In genomic region chr19:31564329-31564728, GRCm38 (mm10) we compare ENCODE assay signal across 25 mouse cellular contexts.
DNase-seq lines count a peak whose midpoint lies in the region; ATAC-seq and TF ChIP-seq lines count a peak whose summit lies in the region.
"Had no signal": no experiment of that assay in that cellular context is flagged by ENCODE, and none has a peak within 500 bp of the region (broad histone marks: within the 10 kb centered on the region; RNA-seq: fewer than 3 reads in every experiment).

No protein-coding gene starts in this region.

- 62% methylated on average over 4 of the region's 4 CpGs for WGBS in olfactory bulb, adult 2 months

- peak overlapping the region; percentile 25; the same call in 1 of the 2 replicates for H3K27ac ChIP-seq in olfactory bulb, adult 2 months (ENCODE audit: insufficient read depth, low read depth, low read length)
- H3K27ac ChIP-seq: embryonic facial prominence, embryonic 13.5 days; heart, embryonic 15.5 days; hindbrain, embryonic 13.5 days; kidney, postnatal 0 days; liver, embryonic 13.5 days; midbrain, embryonic 13.5 days had no signal

- TF ChIP-seq POLR2A in olfactory bulb, adult 2 months (IDR thresholded peaks at IDR 0.05; ENCODE audit: insufficient read depth, low read depth, low read length): no peak

- no peaks in the 10 kb centered on the region for H3K4me1 ChIP-seq in olfactory bulb, adult 2 months (ENCODE audit: control insufficient read depth, insufficient read depth, low read length)
- H3K4me1 ChIP-seq: embryonic facial prominence, embryonic 13.5 days; heart, embryonic 15.5 days; hindbrain, embryonic 13.5 days; liver, embryonic 13.5 days; megakaryocyte, embryonic 14.5 days; midbrain, embryonic 13.5 days had no signal

- peak; percentile 93 for ATAC-seq in frontal cortex, adult (ENCODE audit: low TSS enrichment)
- ATAC-seq in megakaryocyte progenitor cell, adult 5-6 weeks (replicated peaks; ENCODE audit: poor library complexity): no peak
- no peak for ATAC-seq in erythroblast, adult 5-6 weeks (replicated peaks; ENCODE audit: low FRiP score, poor library complexity, severe bottlenecking)
- ATAC-seq: forebrain, embryonic 16.5 days; midbrain, embryonic 13.5 days had no signal

- H3K4me3 ChIP-seq in olfactory bulb, adult 2 months (ENCODE audit: insufficient read depth, low read depth, low read length): no peak overlapping the region
- H3K4me3 ChIP-seq: embryonic facial prominence, embryonic 13.5 days; heart, embryonic 15.5 days; hindbrain, embryonic 13.5 days; liver, embryonic 13.5 days; megakaryocyte, embryonic 14.5 days; midbrain, embryonic 13.5 days had no signal

- no peak for DNase-seq in frontal cortex, postnatal 10 days (ENCODE audit: low spot score in 2 of 2)
- peak; percentile 67 for DNase-seq in right cerebral cortex, adult 18-20 months
- DNase-seq in right cerebral cortex, postnatal 14 days: no peak
- DNase-seq in layer of hippocampus, postnatal 36 days: peak; percentile 17 to 26
- DNase-seq: adrenal gland, postnatal 10 days; cerebellum, adult 8-10 months; cerebellum, postnatal 36 days; embryo, embryonic 11 days; heart, postnatal 36 days; kidney, adult 18-20 months; liver, embryonic 13.5 days; lung, adult 2 months; spleen, adult 18-20 months; thymus, postnatal 25 days had no signal

- no peak for TF ChIP-seq CTCF in olfactory bulb, adult 2 months (IDR thresholded peaks at IDR 0.05; ENCODE audit: insufficient read depth, low read depth, low read length)

Comparison
In these comparisons a context has a peak if more than half of its experiments do, and no peak if none do; other contexts are left out.
1. DNase-seq: peak in right cerebral cortex, adult 18-20 months (single experiment) and layer of hippocampus, postnatal 36 days (2 of 2); none in frontal cortex, postnatal 10 days (0 of 2) and right cerebral cortex, postnatal 14 days (single experiment).